Mouse (Mus musculus) cerebellum, adult 2 months (tissue): ENCODE measurements at regions not wholly inside any gene's neighbourhood (a gene's known extent, or its start where the extent isn't known, plus 50 kb on each side); places are given as distances from the start of the nearest gene placed in this dataset.
"Not testable (repeated sequence)": the region's sequence is repeated elsewhere in the genome, so short reads cannot be mapped to it uniquely, and the experiment has no call there.

Source experiments
- DNase-seq, 2 experiments: peaks; one replicate each; pipeline ENCODE4 v3.0.0; 2021
- H3K27ac ChIP-seq: fragments of 200-500 bp; 2 replicates; pipeline ENCODE4 v1.5.1; 2012; ENCODE audit warnings: low read length, control low read depth, inconsistent platforms; ENCODE audit not compliant: insufficient read depth
- H3K27me3 ChIP-seq: fragments of 200-500 bp; 2 replicates; pipeline ENCODE4 v1.6.1; 2012; ENCODE audit warnings: inconsistent platforms, mild to moderate bottlenecking, low read length, moderate library complexity; ENCODE audit not compliant: control insufficient read depth, insufficient read depth
- H3K4me1 ChIP-seq: fragments of 200-500 bp; 2 replicates; pipeline ENCODE4 v1.6.1; 2011; ENCODE audit warnings: low read length; ENCODE audit not compliant: control insufficient read depth, insufficient read depth
- H3K4me3 ChIP-seq: fragments of 200-500 bp; replicated peaks from 2 replicates; pipeline ENCODE3; 2011; ENCODE audit warnings: mild to moderate bottlenecking, low read depth, low read length, control low read depth; ENCODE audit not compliant: insufficient read depth
- CTCF ChIP-seq: fragments of 200-500 bp; IDR thresholded peaks from 2 replicates; pipeline ENCODE4 v1.5.1; 2011; ENCODE audit warnings: low read depth, mild to moderate bottlenecking, control low read depth, low read length, moderate library complexity, borderline replicate concordance; ENCODE audit not compliant: insufficient read depth
- POLR2A ChIP-seq: fragments of 200-500 bp; IDR thresholded peaks from 2 replicates; pipeline ENCODE4 v1.6.1; 2011; ENCODE audit warnings: low read length, control low read depth, borderline replicate concordance; ENCODE audit not compliant: insufficient read depth
- WGBS: fragments of 180-500 bp; shearing (Covaris S2); methylation state at CpG from one replicate; pipeline ENCODE4 v1.1.7; 2018; 5-methylcytosine and 5-hydroxymethylcytosine counted together

DNA sequence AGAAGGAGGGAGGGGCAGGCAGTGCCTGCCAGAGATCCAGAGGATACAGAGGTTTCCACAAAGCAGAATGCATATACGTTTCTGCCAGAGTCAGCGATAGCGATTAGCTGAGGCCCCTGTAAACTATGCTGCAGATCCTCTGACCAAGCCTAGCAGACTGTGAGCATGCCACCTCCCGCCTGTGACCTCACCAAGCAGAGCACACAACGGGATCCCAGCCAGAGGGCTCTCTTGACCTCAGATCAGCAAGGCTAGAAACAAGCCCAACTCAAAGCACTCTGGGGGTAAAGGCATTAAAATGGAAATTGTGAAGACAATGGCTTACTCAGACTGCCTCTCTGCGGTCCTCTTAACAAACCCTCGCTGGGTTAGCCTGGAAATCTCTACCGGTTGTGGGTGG lies 185.6 kb downstream of the Adgrd1 start:
- no peak overlapping the region for H3K27ac ChIP-seq
- DNase-seq: no peak
- no peak overlapping the region for H3K4me3 ChIP-seq
- TF ChIP-seq POLR2A (no peak), CTCF (no peak)
- 25% methylated on average over 8 of the region's 8 CpGs for WGBS
- H3K4me1 ChIP-seq: no peaks in the 10 kb centered on the region
- no peaks in the 10 kb centered on the region for H3K27me3 ChIP-seq

DNA sequence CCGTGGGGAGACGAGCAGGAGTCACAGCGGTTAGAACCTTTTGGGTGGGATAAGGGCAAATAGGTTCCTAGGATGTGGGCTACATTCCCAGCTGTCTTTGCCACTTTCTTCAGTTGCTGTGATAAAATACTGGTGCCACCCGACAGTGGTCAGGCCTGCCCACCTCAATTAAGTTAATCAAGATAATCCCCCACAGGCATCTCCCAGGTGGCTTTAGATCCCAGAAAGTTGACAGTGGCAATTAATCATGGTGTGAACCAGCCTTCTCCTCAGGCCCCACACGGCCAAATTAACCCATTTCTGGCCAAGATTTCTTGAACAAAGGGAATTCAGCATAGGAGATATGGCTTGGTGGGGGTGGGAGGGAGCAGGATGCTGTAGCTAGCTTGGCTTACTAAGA lies 186.3 kb downstream of the Adgrd1 start:
- no peak for TF ChIP-seq POLR2A
- TF ChIP-seq CTCF: no peak
- peaks cover 1% of the 10 kb centered on the region; the same call in 1 of the 2 replicates for H3K27me3 ChIP-seq
- no peak overlapping the region for H3K4me3 ChIP-seq
- WGBS: 41% methylated on average over 5 of the region's 5 CpGs
- H3K27ac ChIP-seq: no peak overlapping the region
- no peak for DNase-seq
- H3K4me1 ChIP-seq: no peaks in the 10 kb centered on the region

DNA sequence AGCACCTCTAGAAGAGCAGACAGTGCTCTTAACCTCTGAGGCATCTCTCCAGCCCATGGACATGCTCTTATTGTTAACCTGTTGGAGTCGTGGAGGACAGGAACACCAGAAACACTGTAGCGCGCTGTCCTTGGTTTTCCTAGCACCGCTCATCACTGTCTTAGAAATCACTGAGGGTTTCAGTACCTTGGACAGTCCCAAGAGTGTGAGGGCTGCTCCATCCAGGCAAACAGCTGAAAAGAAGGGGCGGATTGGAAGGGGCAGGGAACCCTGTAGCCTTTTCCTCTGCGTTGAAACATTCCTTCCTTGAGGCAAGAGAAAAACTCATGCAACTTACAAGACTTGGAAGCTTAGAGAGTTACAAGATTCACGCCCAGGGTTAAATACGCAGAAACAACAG lies 190.9 kb downstream of the Adgrd1 start:
- 23% methylated on average over 8 of the region's 8 CpGs for WGBS
- DNase-seq: no peak
- TF ChIP-seq CTCF (no peak), POLR2A (no peak)
- Histone ChIP-seq H3K4me1 (no peaks in the 10 kb centered on the region), H3K27me3 (peaks cover 1% of the 10 kb centered on the region; the same call in 1 of the 2 replicates), H3K27ac (no peak overlapping the region), H3K4me3 (no peak overlapping the region)

DNA sequence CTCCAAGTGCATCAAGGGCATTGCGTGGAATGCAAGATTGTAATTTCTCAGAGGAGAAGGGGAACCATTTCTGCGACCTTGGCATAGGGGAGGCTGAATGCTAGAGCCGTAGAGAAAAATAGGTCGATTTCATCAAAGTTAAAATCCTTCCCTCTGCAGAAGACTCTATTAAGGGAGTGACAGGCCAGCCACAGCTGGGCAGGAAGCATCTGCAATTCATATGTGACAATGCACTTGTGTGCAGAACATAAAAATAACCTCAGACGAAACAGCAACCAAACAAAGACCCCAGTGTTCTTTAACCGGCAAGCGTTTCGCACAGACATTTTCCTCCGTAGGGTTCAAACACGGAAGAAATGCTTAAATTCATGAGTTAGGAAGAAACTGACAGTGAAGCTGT lies 196.3 kb downstream of the Adgrd1 start:
- WGBS: 73% methylated on average over 10 of the region's 10 CpGs
- not testable (repeated sequence) for DNase-seq, H3K27me3 ChIP-seq, H3K4me1 ChIP-seq, H3K4me3 ChIP-seq, H3K27ac ChIP-seq

DNA sequence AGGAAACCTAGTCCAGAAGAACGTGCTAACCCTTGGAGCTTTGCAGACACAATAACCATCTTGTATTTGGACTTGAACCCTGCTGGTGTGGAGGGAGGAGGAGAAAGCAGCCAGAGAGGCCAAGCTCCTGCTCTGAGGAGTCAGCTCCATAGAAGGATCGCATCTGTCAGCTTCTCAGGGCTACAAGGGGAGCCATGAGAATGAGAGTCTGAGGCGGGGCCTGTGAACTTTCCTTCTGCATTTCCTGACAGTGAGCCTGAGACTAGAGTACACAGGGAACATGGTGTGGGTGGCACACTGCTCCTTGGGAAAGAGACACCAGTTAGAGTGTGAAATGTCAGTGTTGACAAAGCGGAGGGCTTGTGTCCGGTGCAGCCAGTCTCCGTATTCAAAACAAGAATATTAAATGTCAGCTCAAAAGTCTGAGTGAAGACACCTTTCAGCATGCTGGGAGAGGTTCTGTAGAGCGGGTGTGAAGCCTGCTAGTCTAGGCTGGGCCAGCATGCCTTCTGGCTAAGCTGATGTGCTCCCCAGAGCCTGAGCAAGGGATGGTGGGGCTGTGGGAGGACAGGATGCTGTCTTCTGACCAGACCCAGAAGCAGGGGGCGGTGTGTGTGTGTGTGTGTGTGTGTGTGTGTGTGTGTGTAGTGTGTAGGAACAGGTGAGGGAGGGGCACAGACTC lies 198.5 kb downstream of the Adgrd1 start:
- H3K27me3 ChIP-seq, H3K4me1 ChIP-seq, H3K27ac ChIP-seq, H3K4me3 ChIP-seq, DNase-seq: not testable (repeated sequence)
- 70% methylated on average over 8 of the region's 8 CpGs for WGBS

DNA sequence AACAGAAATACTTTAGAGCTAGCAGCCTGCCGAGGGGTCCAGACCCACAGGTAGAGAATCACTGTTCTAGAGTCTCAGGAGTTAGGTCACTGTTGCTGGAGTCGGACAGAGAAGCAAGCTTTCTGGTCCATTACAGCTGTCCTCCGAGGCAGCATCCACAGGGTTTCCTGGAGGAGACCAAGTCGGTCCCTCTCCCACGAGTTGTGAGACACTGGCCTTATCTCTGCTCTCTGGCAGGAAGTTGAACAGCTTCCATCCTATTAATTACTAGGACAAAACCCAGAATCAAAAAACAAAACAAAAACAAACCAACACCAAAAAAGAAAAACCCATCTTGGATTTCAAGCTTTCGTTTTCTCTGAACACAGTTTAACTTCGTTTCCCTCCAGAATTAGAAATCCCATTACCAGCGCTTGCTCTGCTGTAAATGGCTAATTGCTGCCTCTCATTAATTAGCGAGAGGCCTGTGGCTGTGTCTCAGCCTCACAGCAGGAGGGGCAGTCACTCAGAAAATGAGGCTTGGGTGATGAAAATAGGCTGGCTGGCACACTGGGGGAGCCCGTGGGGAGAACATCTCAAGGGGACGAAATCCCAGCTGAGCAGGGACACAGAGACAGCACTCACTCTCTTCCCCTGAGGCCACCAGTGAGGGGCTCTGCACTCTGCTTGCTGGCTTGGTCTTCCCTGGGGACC lies 201.3 kb downstream of the Adgrd1 start:
- Histone ChIP-seq H3K27ac (no peak overlapping the region), H3K4me3 (no peak overlapping the region), H3K27me3 (peaks cover 2% of the 10 kb centered on the region; the same call in 1 of the 2 replicates), H3K4me1 (no peaks in the 10 kb centered on the region)
- no peak for DNase-seq
- TF ChIP-seq POLR2A (no peak), CTCF (no peak)
- 41% methylated on average over 11 of the region's 11 CpGs for WGBS

DNA sequence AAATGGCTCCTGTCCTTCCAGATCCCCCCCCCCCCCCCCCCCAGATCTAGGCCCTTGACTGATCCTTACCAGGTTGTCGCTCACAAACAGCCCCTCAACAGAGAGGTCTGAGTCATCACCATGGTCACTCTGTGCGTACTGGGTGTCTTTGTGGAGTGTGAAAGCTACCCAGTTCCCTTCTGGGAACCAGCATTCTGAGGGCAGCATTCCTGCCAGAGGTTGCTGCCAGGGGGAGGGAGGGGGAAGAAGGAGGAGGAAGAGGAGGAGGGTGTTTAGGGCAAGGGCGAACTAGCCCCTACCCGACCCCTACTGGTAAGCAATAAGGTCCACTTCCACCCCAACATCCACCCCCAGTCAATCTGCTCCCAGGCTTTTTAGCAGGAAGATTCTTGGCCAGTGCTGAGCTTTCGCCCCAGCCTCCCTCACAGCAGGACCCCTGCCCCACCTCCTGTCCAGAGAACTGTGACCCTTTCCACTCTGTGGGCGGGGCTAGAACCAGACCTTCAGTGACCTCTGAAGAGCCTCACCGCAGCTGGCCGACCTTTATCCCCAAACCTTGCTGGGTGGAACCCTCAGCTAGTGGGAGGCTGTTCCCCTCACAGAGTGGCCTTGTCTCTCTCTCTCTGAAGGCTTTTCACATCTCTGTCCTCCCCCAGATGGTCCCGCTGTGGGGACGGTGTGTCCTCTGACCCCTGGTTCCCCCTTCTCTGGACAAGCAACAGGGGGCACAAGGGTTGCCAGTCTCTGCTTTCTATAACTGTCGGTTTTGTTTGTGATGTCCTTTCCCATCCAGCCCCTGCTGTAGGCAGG lies 202.2 kb upstream of the Sfswap start:
- Histone ChIP-seq H3K27ac (no peak overlapping the region), H3K4me3 (no peak overlapping the region), H3K27me3 (peaks cover 2% of the 10 kb centered on the region; the same call in 1 of the 2 replicates), H3K4me1 (no peaks in the 10 kb centered on the region)
- no peak for DNase-seq
- WGBS: 12% methylated on average over 11 of the region's 11 CpGs
- no peak for TF ChIP-seq CTCF
- no peak for TF ChIP-seq POLR2A

DNA sequence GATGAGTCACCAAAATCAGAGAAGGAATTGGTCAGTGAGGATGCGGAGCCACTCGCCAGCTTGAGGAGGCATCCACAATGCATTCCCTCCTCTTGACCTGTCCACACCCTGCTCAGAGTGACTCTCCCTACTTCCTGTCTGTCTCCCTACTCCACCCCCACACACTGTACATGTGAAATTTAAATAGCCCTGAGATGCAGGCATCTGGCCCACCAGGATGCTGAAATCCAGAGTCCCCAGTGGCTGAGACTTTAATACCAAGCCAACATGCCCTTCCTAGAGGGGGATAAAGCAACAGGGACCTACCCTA lies 201.6 kb upstream of the Sfswap start:
- H3K4me1 ChIP-seq: no peaks in the 10 kb centered on the region
- DNase-seq: no peak
- peaks cover 2% of the 10 kb centered on the region; the same call in 1 of the 2 replicates for H3K27me3 ChIP-seq
- H3K4me3 ChIP-seq: no peak overlapping the region
- WGBS: 39% methylated on average over 2 of the region's 2 CpGs
- H3K27ac ChIP-seq: no peak overlapping the region
- TF ChIP-seq POLR2A (no peak), CTCF (no peak)
